Mouse (Mus musculus): ENCODE measurements around the gene Gdf2. TPM values are rescaled to one million over a fixed set of nuclear protein-coding genes. Genes with fewer than 3 reads are reported as not detected.

The Gdf2 gene
- polyA plus RNA-seq, 1 experiment: not detected

- H3K4me1 ChIP-seq (ENCODE audit: control insufficient read depth, insufficient read depth, low read length): no peaks in the 10 kb centered on the region
- H3K9ac ChIP-seq (ENCODE audit: low read depth, poor library complexity, severe bottlenecking): no peak overlapping the region
- H3K9me3 ChIP-seq (replicated peaks; ENCODE audit: control insufficient read depth, insufficient read depth, low read length, poor library complexity, severe bottlenecking): no peaks in the 10 kb centered on the region
- H3K4me3 ChIP-seq (ENCODE audit: low read depth, low read length): no peak overlapping the region
- H3K27ac ChIP-seq (ENCODE audit: insufficient read depth, low read length): no peak overlapping the region
- no peak for TF ChIP-seq POLR2A (IDR thresholded peaks at IDR 0.05; ENCODE audit: insufficient read depth, low read length)
- TF ChIP-seq CTCF (IDR thresholded peaks at IDR 0.05; ENCODE audit: low read depth, low read length): no peak
- no peak for TF ChIP-seq EP300 (IDR thresholded peaks at IDR 0.05; ENCODE audit: insufficient read depth, low read depth, low read length)
- H3K36me3 ChIP-seq (ENCODE audit: control insufficient read depth, insufficient read depth, low read length, poor library complexity, severe bottlenecking): no peaks in the 10 kb centered on the region
- no peaks in the 10 kb centered on the region for H3K27me3 ChIP-seq (ENCODE audit: control insufficient read depth, insufficient read depth, low read length, poor library complexity, severe bottlenecking)
These were observed 18.0 kb downstream of the Gdf2 start for GRCm38 (mm10) chr14:33958841-33959240.

- no peaks in the 10 kb centered on the region for H3K9me3 ChIP-seq (replicated peaks; ENCODE audit: control insufficient read depth, insufficient read depth, low read length, poor library complexity, severe bottlenecking)
- H3K27ac ChIP-seq (ENCODE audit: insufficient read depth, low read length): no peak overlapping the region
- H3K4me3 ChIP-seq (ENCODE audit: low read depth, low read length): no peak overlapping the region
- H3K9ac ChIP-seq (ENCODE audit: low read depth, poor library complexity, severe bottlenecking): no peak overlapping the region
- H3K27me3 ChIP-seq (ENCODE audit: control insufficient read depth, insufficient read depth, low read length, poor library complexity, severe bottlenecking): no peaks in the 10 kb centered on the region
- H3K4me1 ChIP-seq (ENCODE audit: control insufficient read depth, insufficient read depth, low read length): no peaks in the 10 kb centered on the region
- no peaks in the 10 kb centered on the region for H3K36me3 ChIP-seq (ENCODE audit: control insufficient read depth, insufficient read depth, low read length, poor library complexity, severe bottlenecking)
- TF ChIP-seq EP300 (IDR thresholded peaks at IDR 0.05; ENCODE audit: insufficient read depth, low read depth, low read length) (no peak), CTCF (IDR thresholded peaks at IDR 0.05; ENCODE audit: low read depth, low read length) (peak; percentile 71)
These were observed 18.5 kb downstream of the Gdf2 start for GRCm38 (mm10) chr14:33959341-33959740.

- Histone ChIP-seq H3K9me3 (replicated peaks; ENCODE audit: control insufficient read depth, insufficient read depth, low read length, poor library complexity, severe bottlenecking) (no peaks in the 10 kb centered on the region), H3K27me3 (ENCODE audit: control insufficient read depth, insufficient read depth, low read length, poor library complexity, severe bottlenecking) (no peaks in the 10 kb centered on the region; the same call in 1 of the 2 replicates), H3K4me3 (ENCODE audit: low read depth, low read length) (0 out of 2 replicates have a peak overlapping the region, but pooled peaks have one; percentile 2), H3K4me1 (ENCODE audit: control insufficient read depth, insufficient read depth, low read length) (no peaks in the 10 kb centered on the region), H3K9ac (ENCODE audit: low read depth, poor library complexity, severe bottlenecking) (no peak overlapping the region), H3K36me3 (ENCODE audit: control insufficient read depth, insufficient read depth, low read length, poor library complexity, severe bottlenecking) (no peaks in the 10 kb centered on the region), H3K27ac (ENCODE audit: insufficient read depth, low read length) (no peak overlapping the region)
- no peak for TF ChIP-seq POLR2A (IDR thresholded peaks at IDR 0.05; ENCODE audit: insufficient read depth, low read length)
- TF ChIP-seq EP300 (IDR thresholded peaks at IDR 0.05; ENCODE audit: insufficient read depth, low read depth, low read length): no peak
- TF ChIP-seq CTCF (IDR thresholded peaks at IDR 0.05; ENCODE audit: low read depth, low read length): peak; percentile 39
These were observed 24.8 kb downstream of the Gdf2 start for GRCm38 (mm10) chr14:33965675-33966074.

GRCm38 (mm10) chr14:33972679-33973078 lies 31.8 kb downstream of the Gdf2 start:
- no peaks in the 10 kb centered on the region for H3K9me3 ChIP-seq (replicated peaks; ENCODE audit: control insufficient read depth, insufficient read depth, low read length, poor library complexity, severe bottlenecking)
- no peak overlapping the region for H3K9ac ChIP-seq (ENCODE audit: low read depth, poor library complexity, severe bottlenecking)
- H3K4me1 ChIP-seq (ENCODE audit: control insufficient read depth, insufficient read depth, low read length): no peaks in the 10 kb centered on the region
- H3K27me3 ChIP-seq (ENCODE audit: control insufficient read depth, insufficient read depth, low read length, poor library complexity, severe bottlenecking): no peaks in the 10 kb centered on the region
- no peak overlapping the region for H3K27ac ChIP-seq (ENCODE audit: insufficient read depth, low read length)
- no peaks in the 10 kb centered on the region for H3K36me3 ChIP-seq (ENCODE audit: control insufficient read depth, insufficient read depth, low read length, poor library complexity, severe bottlenecking)
- TF ChIP-seq CTCF (IDR thresholded peaks at IDR 0.05; ENCODE audit: low read depth, low read length) (peak; percentile 58), POLR2A (IDR thresholded peaks at IDR 0.05; ENCODE audit: insufficient read depth, low read length) (no peak)
- H3K4me3 ChIP-seq (ENCODE audit: low read depth, low read length): no peak overlapping the region

GRCm38 (mm10) chr14:33974752-33975151 lies 33.9 kb downstream of the Gdf2 start:
- Histone ChIP-seq H3K9me3 (replicated peaks; ENCODE audit: control insufficient read depth, insufficient read depth, low read length, poor library complexity, severe bottlenecking) (no peaks in the 10 kb centered on the region), H3K27ac (ENCODE audit: insufficient read depth, low read length) (no peak overlapping the region), H3K4me3 (ENCODE audit: low read depth, low read length) (no peak overlapping the region), H3K9ac (ENCODE audit: low read depth, poor library complexity, severe bottlenecking) (no peak overlapping the region), H3K36me3 (ENCODE audit: control insufficient read depth, insufficient read depth, low read length, poor library complexity, severe bottlenecking) (no peaks in the 10 kb centered on the region), H3K4me1 (ENCODE audit: control insufficient read depth, insufficient read depth, low read length) (no peaks in the 10 kb centered on the region), H3K27me3 (ENCODE audit: control insufficient read depth, insufficient read depth, low read length, poor library complexity, severe bottlenecking) (no peaks in the 10 kb centered on the region)
- no peak for TF ChIP-seq EP300 (IDR thresholded peaks at IDR 0.05; ENCODE audit: insufficient read depth, low read depth, low read length)
- no peak for TF ChIP-seq CTCF (IDR thresholded peaks at IDR 0.05; ENCODE audit: low read depth, low read length)
- no peak for TF ChIP-seq POLR2A (IDR thresholded peaks at IDR 0.05; ENCODE audit: insufficient read depth, low read length)

- Histone ChIP-seq H3K36me3 (ENCODE audit: control insufficient read depth, insufficient read depth, low read length, poor library complexity, severe bottlenecking) (no peaks in the 10 kb centered on the region), H3K4me1 (ENCODE audit: control insufficient read depth, insufficient read depth, low read length) (no peaks in the 10 kb centered on the region), H3K4me3 (ENCODE audit: low read depth, low read length) (no peak overlapping the region), H3K27ac (ENCODE audit: insufficient read depth, low read length) (no peak overlapping the region), H3K9me3 (replicated peaks; ENCODE audit: control insufficient read depth, insufficient read depth, low read length, poor library complexity, severe bottlenecking) (no peaks in the 10 kb centered on the region), H3K9ac (ENCODE audit: low read depth, poor library complexity, severe bottlenecking) (no peak overlapping the region), H3K27me3 (ENCODE audit: control insufficient read depth, insufficient read depth, low read length, poor library complexity, severe bottlenecking) (no peaks in the 10 kb centered on the region)
- TF ChIP-seq CTCF (IDR thresholded peaks at IDR 0.05; ENCODE audit: low read depth, low read length) (no peak), POLR2A (IDR thresholded peaks at IDR 0.05; ENCODE audit: insufficient read depth, low read length) (no peak), EP300 (IDR thresholded peaks at IDR 0.05; ENCODE audit: insufficient read depth, low read depth, low read length) (no peak)
These were observed 36.9 kb downstream of the Gdf2 start for GRCm38 (mm10) chr14:33977748-33978147.

Measured in ES-Bruce4 (cell line).